Mouse (Mus musculus) heart, adult 18-20 months (tissue): Measurements from ENCODE around the gene Ccdc175. TPM values are rescaled to one million over a fixed set of nuclear protein-coding genes. Genes with fewer than 3 reads are reported as not detected.

Source experiments
- DNase-seq, 2 experiments: peaks; one replicate each; pipeline ENCODE4 v3.0.0; 2021 to 2022; ENCODE audit warnings: mixed read lengths in 1 of 2
- long read RNA-seq, 2 experiments: library from polyadenylated mRNA; stranded (forward); transcript quantifications; one replicate each; pipeline ENCODE4 v2.0.0; 2021
- total RNA-seq, 2 experiments: library from RNA; stranded (reverse); gene quantifications; 2 replicates each; pipeline ENCODE4 v1.2.3; 2021

Ccdc175 gene
- not detected for total RNA-seq
- long read RNA-seq, experiment 1 = 0 reads
- long read RNA-seq, experiment 2 = 0 reads

DNA sequence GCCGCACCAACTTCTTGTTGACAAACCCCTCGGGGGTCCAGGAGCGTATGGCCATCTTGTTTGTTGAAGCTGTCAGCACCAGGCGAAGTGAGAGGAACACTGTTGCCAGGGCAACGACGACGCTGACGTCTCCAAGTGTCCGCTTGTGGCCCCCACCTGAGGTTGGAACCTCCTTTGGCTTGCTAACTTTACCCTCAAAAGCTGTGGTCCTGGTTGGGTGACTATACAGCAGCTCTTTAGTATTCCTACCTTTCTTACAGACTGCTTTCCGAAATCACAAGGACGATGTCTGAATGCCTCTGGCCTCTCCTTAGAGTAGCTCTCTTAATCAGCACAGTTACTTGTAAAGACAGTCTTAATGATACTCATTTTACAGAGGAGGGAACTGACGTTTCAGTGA is at the start of gene Ccdc175:
Gene Ccdc175 (minus strand): TSS at position 101 of the 400 bp plus-strand sequence.
- no peak for DNase-seq

DNA sequence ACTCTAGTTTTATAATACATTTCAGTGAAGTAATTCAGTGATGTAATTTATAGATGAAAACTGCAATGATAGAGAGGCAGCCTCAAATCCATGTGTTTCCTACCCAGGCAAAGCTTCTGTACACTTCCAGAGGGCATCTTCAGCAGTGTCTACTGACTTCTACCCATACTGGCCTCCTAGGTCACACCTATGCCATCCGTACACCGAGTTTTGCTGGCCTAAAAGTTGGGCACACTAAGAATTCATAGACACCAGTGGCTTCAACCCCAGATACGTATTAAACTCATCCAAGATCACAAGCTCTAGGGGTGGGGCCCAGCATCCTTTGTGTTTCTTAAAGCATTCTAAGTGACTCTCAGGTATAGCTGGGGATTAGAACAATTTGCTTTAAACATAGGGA is 49.3 kb upstream of the Ccdc175 start:
- DNase-seq = no peak

DNA sequence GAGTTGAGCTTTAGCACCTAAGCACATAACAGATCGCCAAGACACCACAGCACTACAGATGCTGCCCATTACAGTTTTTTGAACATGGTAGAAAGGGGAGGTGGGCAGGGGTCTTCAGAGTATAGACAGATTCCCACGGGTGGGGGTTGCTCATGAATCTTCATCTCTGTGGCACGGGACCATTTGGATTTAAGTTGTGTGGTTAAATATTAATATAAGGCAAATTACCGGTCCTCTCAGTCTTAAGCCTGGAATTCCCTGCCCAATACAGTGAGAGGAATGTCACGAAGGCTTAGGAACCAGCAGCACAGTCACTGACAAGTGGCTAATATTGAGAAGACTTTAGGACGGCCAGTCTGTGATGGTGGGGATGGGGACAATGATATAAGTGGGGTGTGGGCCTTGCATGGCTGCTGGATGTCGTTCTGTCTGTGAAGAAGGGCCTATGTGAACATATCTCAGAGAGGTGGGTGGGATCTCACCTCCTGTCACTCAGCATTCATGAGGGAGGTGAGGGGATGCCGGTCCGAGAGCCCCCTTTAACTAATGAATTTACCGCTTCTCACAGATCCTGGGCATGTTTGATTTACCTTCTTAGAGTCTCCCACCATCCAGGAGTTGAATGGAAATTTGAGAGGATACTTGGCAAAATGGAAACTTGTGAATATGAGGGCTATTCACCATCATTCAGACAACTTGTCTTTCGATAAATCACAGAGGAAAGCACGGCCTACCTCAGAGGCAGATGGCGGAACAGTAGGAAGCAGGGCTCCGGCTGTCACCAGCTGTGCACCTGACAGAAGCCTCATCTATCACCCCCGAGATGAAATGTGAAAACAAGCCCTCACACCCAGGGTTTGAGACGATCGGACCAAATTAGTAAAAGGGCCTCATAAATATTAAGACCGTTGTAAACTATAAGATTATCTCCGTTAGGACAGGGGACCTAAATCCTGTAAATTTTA is 48.3 kb upstream of the Ccdc175 start:
- no peak for DNase-seq

DNA sequence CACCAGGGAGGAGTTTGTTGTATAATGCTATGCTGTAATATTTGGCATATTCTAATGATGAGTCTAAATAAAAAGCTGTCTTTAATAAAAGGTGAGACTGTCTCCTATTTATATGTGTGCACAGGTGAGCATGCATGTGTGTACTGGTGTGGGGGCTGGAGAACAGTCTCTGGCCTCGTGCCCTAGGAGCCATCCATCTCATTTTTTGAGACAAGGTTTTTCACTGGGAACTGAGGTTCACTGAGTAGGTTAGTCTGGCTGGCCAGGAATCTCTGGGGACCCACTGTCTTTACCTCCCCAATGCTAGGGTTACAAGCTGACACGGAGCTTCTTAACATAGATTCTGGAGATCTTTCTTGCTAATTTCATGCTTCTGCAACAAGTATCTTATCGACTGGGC is 47.3 kb upstream of the Ccdc175 start:
- no peak for DNase-seq

DNA sequence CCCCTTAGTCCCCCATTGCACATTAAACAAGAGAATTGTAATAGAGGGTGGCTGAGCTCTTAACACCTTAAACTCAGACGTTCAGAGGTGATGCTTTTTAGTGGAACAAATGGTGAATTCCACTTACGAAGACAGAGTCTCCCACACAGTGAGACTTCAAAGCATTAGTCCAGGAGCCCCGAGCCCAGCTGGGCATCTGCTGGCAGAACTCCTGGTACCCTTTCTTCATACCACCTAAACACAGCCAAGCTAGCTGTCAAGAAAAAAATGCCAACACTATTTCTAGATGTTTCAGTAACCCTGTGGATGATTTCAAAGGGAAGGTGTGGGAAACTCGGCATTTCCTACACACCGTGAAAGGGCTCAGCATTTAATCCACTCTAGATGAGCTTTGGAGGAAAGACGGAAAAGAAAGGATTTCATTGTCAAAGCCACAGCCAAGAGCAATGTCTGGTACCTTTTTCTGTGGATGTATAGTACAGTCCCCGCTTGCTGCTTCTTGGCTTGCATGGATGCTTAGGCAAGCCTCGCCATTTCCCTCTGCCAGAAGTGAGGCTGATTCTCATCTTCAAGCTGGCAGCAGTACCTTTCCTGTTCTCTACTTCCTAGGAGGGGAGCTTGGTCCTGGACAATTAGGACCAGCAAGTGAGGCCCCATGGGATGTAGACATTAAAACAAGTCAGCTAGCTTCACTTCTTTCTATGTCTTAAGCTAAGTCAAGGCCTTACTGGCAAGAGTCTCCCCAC is 44.8 kb upstream of the Ccdc175 start:
- no peak for DNase-seq

DNA sequence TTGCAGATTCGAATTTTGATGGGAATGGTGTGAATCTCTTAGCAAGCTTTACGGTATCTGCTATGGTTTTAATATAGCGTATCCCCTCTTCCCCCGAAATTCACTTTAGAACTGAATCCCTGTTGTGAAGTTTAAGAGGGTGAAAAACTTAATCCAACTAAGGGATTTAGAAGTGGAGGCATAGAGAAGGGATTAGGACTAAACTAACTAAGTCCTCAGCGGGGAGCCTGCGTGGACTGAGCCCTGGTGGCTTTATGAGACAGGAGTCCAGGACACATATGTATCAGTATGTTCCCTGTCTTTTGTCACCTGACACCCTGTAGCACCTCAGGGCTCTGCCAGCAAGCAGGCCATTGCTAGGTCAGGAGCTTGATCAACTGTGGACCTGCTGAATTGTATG is 42.9 kb upstream of the Ccdc175 start:
- DNase-seq = no peak

DNA sequence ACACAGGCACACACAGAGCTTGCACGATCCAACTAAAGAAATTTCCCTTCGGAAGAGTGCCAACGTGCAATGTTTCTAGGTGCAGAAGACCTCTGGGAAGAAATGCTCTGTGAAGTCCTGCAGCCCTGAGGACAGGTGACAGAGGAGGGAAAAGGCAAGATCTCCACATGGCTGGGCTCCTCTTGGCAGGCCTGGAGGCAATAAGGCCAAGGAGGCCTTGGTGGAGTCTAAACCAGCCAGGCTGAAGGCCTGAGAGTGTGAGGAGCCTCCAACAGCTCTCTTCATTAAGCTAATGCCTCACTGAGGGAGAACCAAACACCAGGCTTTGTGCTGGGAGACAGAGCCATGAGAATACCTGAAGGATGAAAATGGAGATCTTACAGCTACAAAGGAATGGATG is 40.5 kb upstream of the Ccdc175 start:
- DNase-seq = no peak

DNA sequence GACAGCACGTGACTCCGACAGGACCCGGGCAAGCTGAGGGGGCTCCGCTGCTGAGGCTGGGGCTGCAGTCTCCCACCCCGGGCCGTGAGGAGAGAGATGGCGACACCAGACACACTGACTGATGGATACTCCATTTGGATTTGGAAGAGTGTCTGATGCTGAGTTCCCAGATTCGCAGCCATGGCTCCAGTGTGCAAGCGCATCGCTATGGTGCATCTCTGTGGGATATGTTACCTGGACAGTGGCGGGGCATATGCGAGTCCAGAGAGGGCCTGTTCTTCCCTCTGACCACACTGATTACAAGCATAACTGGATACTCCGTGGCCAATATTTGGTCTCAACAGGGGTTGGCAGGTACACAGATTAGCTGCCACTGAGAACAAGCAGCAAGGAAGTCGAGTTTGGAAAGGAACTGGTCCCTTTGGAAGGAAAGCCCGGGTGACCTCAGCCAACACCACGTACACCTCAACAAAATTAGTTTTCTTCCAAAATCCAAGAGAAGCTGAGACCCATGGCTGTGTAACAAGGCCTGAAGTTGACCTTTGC is 38.8 kb upstream of the Ccdc175 start:
- DNase-seq = no peak

DNA sequence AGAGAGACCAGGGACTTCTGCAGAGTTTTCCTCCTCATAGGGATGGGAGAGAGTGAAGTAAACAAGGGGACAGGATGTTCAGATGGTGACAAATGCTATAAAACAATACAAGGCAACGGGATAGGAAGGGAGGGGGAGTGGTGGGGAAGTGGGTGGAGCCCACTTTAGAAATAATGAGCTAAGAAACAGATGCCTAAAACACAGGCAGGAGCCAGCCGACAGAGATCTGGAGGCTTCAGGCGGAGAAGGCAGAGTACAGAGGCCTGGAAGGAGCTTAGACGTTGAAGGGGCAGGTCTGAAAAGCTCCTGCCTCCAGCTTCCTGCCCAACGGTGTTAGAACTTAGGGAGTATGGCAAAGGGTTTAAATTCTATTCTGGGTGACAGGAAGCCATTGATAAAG is 28.7 kb upstream of the Ccdc175 start:
- peak; percentile 23 to 72 for DNase-seq

DNA sequence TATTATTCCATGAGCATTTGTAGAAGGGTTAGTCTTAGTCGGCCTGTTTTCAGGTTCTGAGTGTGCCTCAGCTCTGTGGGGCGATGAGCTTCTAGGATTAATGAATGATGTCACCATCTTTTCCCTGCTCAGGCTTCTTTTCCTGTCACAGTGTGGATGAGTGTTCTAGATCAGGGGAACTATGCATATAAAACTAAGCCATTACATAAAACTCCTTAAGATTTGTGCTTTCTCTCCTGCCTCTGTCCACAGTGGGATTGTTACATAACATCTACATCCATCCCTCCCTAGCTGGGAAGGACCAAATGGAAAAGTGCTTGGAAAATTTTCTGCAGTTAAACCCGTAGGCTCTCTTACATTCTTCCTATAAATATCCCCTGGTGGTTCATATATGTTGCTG is 16.0 kb upstream of the Ccdc175 start:
- DNase-seq = no peak

DNA sequence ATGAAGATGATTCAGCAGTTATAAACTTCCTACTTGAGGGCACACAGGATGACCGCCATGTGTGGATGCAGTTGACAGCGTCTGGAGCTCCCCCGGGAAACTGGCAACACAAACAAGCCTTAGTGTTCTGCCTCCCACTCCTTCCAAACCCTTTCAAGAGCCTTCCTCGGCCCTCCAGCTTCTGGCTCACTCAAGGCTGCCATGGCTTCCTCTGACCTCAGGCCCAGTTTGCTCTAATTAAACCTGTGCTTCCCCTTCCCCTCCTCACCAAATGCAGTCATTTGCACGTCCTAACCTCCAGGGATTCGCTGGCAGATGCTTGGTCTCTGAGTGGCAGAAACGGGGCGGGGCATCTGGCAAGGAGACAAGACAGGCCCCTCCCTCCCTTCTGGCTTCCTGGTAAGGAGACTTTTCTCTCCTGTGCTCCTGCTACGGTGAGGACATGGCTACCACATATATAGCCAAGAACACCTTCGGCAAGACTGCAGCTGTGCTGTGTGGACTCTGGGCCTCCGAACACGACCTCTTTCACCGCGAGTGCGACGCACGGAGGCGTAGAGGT is 13.2 kb upstream of the Ccdc175 start:
- peak; percentile 28 to 45 for DNase-seq

DNA sequence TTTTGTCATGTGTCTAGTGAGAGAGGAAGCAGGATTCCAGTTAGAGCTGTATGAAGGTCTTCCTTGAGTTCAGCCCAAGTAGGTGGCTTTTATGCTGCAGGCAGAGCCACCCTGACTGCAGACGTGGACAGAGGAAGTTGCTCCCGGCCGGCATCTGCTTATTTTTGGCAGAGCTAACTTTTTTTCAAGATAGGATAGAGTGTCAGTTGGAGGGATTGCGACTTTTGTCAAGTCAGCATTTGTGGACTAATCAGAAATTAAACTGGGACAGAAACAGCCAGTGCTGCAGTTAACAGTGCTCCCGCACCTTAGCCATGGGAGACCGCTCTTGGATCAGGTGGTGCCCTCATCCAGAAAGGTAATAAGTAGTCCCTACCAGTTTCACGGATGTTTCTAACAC is 12.6 kb upstream of the Ccdc175 start:
- DNase-seq = peak in 1 of 2 experiments; percentile 10

DNA sequence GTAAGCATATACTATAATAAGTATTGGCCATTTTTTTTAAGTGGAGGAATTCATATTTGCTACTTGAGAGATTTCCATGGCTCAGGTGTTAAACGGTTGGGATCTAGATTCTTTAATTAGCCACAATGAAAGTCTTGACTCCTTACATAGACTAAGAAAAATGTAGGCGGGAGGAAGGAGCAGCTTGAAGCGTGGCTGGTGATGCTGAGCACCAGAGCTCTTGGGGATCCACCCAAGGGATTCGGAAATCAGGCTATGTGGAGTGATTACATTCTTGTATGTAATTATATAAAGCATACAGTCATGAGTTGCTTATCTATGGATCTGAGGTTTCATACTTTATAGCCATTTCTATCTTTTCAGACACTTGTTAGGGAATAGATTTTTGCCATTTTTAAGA is 5.3 kb downstream of the Ccdc175 start:
- no peak for DNase-seq

DNA sequence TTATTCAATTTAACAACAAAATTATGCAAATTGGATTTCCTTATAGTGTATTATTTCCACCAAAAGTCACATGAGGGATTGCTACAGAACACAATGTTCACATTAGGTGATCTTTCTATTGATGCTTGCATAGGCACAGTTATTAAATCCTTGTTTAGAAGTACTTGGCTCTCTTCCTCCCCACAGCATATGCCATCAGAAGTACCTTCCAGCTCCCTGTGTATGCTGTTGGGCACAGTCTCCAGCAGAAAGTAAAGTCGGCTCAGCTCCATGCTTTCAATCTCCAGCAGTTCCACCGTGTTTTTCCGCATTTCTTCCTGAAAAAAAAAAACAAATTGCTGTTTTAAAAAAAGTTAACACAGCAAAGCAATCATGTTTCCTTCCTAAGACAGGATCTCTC is 6.5 kb downstream of the Ccdc175 start:
- no peak for DNase-seq

DNA sequence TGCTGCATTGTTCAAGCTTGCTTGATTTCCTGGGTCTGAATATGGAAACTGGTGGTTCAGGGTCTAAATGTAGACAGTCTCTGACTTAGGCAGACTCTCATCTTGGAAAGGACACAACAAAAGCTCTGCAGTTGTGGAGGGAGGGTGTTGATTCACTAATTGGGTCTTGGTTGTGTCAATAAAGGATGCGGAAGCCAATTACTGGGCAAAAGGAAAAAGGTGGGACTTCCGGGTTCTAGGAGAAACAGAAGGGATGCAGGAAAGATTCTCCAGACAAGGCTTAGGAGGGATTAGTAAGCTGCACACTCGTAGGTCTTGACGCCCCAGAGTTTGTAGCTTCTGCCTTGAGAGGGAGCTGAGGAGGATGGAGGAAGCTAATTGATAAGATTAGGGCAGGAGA is 26.4 kb downstream of the Ccdc175 start:
- DNase-seq = peak in 1 of 2 experiments; percentile 4

DNA sequence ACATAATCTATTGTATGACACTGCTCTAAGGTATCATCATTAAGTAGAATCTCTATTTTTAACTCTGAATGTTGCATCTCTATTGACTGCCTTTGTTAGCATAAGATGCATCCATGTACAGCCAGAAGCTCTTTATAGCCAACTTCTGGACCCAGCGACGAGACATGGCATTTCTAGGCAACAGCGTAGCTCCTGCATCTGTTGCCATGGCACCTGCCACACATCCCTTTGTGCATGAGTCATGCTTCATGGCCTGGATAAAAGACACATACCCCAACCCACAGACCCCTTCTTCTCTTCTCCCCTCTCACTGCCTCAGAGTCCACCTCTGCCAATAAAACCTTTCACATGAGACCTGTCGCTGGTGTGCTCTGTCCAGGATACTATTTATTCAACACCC is 34.0 kb downstream of the Ccdc175 start:
- no peak for DNase-seq

DNA sequence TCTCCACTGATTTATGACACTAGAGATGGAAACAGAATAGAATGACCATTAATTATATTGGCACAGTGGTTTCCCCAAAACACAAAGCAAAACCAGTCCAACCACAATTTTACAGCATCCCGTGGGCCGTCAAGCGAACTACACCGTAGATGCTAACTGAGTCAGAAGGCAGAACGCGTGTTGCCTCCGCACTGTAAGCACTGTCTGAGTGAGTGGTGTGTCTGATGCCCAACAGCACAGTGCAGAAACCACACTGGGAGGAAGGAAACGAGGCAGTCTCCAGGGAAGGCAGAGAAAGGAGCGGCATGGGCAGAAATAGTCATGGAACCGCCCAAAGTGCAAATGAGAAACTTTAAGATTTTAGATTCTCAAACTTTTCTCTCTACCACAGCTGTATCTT is 55.6 kb downstream of the Ccdc175 start:
- no peak for DNase-seq

DNA sequence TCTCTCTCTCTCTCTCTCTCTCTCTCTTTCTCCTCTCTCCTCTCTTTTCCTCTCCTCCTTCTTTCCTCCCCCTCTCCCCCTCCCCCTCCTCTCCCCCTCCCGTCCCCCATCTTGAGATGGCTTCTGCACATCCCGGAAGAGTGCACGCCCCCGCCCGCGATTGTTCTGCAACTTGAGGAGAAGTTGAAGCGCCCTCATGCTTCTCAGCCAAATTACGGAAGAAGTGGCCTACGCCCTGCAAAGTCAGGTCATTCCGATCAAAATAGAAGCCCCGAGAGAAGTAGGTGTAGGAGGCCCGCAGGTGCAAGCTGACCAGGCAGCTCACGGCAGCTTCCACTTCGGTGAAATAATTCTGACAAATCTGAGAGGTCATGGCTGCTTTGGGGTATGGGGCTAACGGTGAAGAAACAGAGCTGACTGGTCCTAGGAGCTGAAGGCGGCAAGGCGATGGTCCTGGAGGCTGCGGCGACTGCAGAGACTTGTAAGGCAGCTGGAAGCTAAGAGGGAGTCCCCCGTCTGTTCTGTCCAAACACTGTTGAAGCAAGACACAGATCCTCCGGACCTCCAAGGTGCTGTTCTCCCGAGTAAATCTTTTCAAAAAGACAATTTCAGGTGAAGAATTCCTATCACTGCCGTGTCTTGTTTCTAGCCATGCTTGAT is 69.0 kb downstream of the Ccdc175 start:
- DNase-seq = peak in 1 of 2 experiments; percentile 15

DNA sequence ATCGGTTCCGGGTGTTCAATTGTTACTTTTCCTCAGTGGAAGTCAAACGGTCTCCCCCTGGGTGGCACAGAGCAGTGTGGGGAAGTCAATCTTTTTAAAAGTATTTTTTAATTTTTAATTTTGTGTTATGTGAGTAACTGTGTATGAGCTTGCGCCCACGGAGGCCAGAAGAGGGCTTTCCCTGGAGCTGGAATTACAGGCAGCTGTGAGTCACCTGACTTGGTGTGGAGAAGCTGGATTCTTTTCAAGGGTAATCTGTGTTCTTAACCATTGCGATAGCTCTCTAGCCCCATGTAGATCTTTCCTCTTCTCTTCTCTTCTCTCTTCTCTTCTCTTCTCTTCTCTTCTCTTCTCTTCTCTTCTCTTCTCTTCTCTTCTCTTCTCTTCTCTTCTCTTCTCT is 69.7 kb downstream of the Ccdc175 start:
- DNase-seq = peak; percentile 29 to 39

DNA sequence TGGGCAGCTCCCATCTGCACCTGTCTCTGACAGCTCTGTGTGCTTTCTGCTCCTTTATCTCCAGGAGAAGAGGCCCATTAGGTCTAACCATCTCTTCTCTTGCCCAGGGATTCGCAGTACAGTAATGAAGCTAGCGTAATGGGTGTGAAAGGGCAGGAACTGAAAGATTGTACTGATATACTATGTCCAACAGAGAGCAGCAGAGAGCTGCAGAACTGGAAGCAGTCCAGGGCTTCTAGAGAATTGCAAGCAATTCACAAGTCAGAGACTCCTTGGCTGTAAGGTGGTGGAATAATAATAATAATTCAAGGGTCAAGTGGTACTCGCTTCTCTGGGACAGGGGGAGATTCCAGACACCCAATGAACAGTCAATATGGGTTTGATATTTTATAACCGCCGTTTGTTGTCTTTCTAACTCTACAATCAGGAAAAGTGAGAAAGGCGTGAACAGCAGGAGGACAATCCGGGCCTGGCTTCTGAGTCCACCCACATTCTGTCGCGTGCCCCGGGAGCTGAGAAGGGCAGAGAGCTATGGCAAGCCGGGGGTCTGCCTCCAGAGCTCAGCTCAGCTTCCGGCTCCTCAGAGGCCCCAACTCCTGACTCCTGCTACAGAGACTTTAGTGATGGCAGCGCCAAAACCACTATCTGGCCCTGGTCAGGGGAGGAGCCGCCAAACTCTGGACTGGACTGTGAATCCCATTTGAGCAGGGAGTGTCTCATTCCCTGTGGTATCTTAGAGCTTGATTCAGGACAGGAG is 80.1 kb downstream of the Ccdc175 start:
- DNase-seq = peak; percentile 70 to 88

DNA sequence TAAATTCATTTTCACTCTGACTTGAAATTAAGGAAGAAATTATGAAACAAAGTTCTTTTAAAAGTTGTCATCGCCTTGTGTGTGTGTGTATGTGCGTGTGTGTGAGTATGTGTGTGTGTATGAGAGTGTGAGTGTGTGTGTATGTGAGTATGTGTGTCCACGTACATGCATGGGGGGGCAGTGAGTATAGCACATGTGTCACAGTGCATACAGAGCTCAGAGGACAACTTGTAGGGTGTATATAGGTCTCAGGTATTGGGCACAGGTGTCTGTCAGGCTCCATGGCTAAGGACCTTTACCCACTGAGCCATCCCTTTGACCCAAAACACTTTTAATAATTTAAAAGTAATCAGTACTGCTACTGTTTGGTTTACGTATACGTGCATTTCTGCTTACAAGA is 80.8 kb downstream of the Ccdc175 start:
- no peak for DNase-seq
